Mouse (Mus musculus): ENCODE measurements around the gene Pmpca. TPM values are rescaled to one million over a fixed set of nuclear protein-coding genes. Genes with fewer than 3 reads are reported as not detected.
A peak's percentile ranks its signal among the peaks of the same experiment; 100 is the strongest.

Pmpca gene
- polyA plus RNA-seq, 1 experiment from 2014 or later, result 113 TPM

GRCm38 (mm10) chr2:26444946-26445665 lies 56.0 kb downstream of the Pmpca start, which contains the start of gene Sec16a:
TSS of gene Sec16a (minus strand) at chr2:26445216.
- WGBS, result under 1% methylated on average over 59 of the region's 61 CpGs
- H3K4me2 ChIP-seq (replicated peaks; ENCODE audit: low read depth, low read length), result peak within 1 kb of the TSS; percentile 91
- H3K9ac ChIP-seq (ENCODE audit: low read depth, low read length), result peak within 1 kb of the TSS; percentile 86
- no peaks in the 10 kb centered on the region for H3K9me3 ChIP-seq (ENCODE audit: control insufficient read depth, low read length)
- peaks cover 22% of the 10 kb centered on the region for H3K4me1 ChIP-seq (ENCODE audit: control insufficient read depth, insufficient read depth, low read length)
- peak within 1 kb of the TSS; percentile 78 for H3K27ac ChIP-seq (ENCODE audit: low read depth, low read length)
- no peaks in the 10 kb centered on the region for H3K27me3 ChIP-seq (ENCODE audit: control insufficient read depth, insufficient read depth, low read length)
- peak within 1 kb of the TSS; percentile 83 for H3K4me3 ChIP-seq (ENCODE audit: low read length)
- H3K36me3 ChIP-seq (ENCODE audit: control insufficient read depth, insufficient read depth, low read length), result peaks cover 17% of the 10 kb centered on the region
- peak; percentile 92 for ATAC-seq (ENCODE audit: low FRiP score, low TSS enrichment)

DNA sequence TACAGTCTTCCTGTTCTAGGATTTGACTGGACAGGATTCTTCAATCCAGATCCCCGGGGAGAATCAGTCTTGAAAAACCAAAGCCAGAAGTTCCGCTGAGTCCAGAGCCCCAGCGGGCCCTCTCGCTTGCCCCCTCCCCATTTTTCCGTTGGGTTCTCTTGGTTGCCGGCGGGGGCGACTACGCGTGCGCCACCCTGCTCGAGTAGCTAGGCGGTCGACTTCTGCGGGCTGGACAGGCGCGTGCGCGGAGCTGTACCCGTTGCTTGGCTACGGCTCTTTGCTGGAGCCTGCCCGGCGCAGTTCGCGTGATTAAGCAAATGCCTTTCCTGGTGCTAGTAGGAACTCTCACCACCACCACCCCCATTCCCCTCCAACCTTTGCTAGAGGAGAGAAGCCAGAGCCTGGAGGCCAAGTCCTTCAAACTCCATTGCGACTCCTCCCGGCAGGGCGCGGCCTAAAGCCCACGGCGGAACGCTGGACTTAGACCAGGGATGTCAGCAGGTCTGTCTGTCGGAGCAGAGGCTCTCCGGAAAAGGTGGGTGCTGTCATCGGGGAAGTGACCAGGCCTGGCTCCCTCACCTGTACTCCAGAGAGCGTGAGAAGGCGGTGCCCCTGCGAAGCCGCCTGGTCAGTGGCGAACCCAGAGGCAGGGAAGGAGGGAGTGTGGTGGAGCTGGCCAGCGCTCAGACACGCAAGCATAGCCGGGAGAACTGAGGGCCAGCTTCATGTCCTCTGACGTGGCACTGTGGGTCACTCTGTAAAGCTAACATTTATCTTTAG lies 56.7 kb downstream of the Pmpca start:
- Histone ChIP-seq H3K36me3 (ENCODE audit: control insufficient read depth, insufficient read depth, low read length) (peaks cover 10% of the 10 kb centered on the region), H3K4me3 (ENCODE audit: low read length) (peak overlapping the region; percentile 83), H3K9ac (ENCODE audit: low read depth, low read length) (peak overlapping the region; percentile 73), H3K9me3 (ENCODE audit: control insufficient read depth, low read length) (no peaks in the 10 kb centered on the region), H3K27me3 (ENCODE audit: control insufficient read depth, insufficient read depth, low read length) (no peaks in the 10 kb centered on the region), H3K27ac (ENCODE audit: low read depth, low read length) (peak overlapping the region; percentile 73), H3K4me2 (replicated peaks; ENCODE audit: low read depth, low read length) (peak overlapping the region; percentile 91), H3K4me1 (ENCODE audit: control insufficient read depth, insufficient read depth, low read length) (peaks cover 22% of the 10 kb centered on the region)
- ATAC-seq (ENCODE audit: low FRiP score, low TSS enrichment), result peak; percentile 89
- WGBS, result under 1% methylated on average over 43 of the region's 44 CpGs

DNA sequence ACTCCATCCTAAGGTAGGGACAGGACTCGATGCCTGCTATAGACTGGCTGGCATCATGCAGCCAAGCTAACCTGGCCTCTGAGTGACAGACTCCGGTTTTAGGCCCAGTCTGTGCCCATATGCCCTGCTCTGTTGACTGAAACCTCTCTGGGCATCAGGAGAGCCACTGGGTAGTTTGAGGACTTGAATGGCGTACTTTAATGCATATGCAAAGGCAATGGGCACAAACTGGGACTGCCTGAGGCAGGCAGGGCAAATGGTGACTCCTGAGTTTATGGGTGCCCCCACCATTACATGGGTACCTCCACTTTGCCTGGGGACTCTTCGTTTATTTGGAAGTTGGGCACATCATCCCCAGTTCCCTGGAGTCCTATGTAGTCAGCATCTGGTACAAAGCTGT lies 57.5 kb downstream of the Pmpca start:
- peak overlapping the region; percentile 73; the same call in 1 of the 2 replicates for H3K27ac ChIP-seq (ENCODE audit: low read depth, low read length)
- no peaks in the 10 kb centered on the region for H3K27me3 ChIP-seq (ENCODE audit: control insufficient read depth, insufficient read depth, low read length)
- H3K36me3 ChIP-seq (ENCODE audit: control insufficient read depth, insufficient read depth, low read length), result peaks cover 2% of the 10 kb centered on the region; the same call in 1 of the 2 replicates
- no peak for ATAC-seq (ENCODE audit: low FRiP score, low TSS enrichment)
- no peaks in the 10 kb centered on the region for H3K9me3 ChIP-seq (ENCODE audit: control insufficient read depth, low read length)
- peak overlapping the region; percentile 83 for H3K4me3 ChIP-seq (ENCODE audit: low read length)
- H3K4me1 ChIP-seq (ENCODE audit: control insufficient read depth, insufficient read depth, low read length), result peaks cover 22% of the 10 kb centered on the region
- peak overlapping the region; percentile 73; the same call in 1 of the 2 replicates for H3K9ac ChIP-seq (ENCODE audit: low read depth, low read length)
- 77% methylated on average over 4 of the region's 4 CpGs for WGBS
- H3K4me2 ChIP-seq (replicated peaks; ENCODE audit: low read depth, low read length), result peak overlapping the region; percentile 91

Other genes starting within 250 kb of the Pmpca start
- not detected in 2 replicates for gene Lhx3, start 181.1 kb upstream of the Pmpca start, polyA plus RNA-seq (2014; fragmentation: Nextera tagmentation; extraction: Ambion mirVana)
- 10.0 and 19.0 TPM in 2 replicates for gene Qsox2, start 151.8 kb upstream of the Pmpca start, polyA plus RNA-seq (2014; fragmentation: Nextera tagmentation; extraction: Ambion mirVana)
- gene Ccdc187, start 94.8 kb upstream of the Pmpca start, polyA plus RNA-seq (2014; fragmentation: Nextera tagmentation; extraction: Ambion mirVana), result 0.04 TPM in 1 of 2 replicates, not detected in the other
- gene Gpsm1, start 73.8 kb upstream of the Pmpca start, polyA plus RNA-seq (2014; fragmentation: Nextera tagmentation; extraction: Ambion mirVana), result 25.7 and 27.1 TPM in 2 replicates
- gene Dnlz, start 37.2 kb upstream of the Pmpca start, polyA plus RNA-seq (2014; fragmentation: Nextera tagmentation; extraction: Ambion mirVana), result 27.4 and 33.3 TPM in 2 replicates
- gene Card9, start 28.4 kb upstream of the Pmpca start, polyA plus RNA-seq (2014; fragmentation: Nextera tagmentation; extraction: Ambion mirVana), result 0.24 and 0.53 TPM in 2 replicates
- gene Snapc4, start 8.7 kb upstream of the Pmpca start, polyA plus RNA-seq (2014; fragmentation: Nextera tagmentation; extraction: Ambion mirVana), result 24.6 and 29.3 TPM in 2 replicates
- 86.1 and 112 TPM in 2 replicates for gene Entr1, start within 50 bp of the Pmpca start, polyA plus RNA-seq (2014; fragmentation: Nextera tagmentation; extraction: Ambion mirVana)
- 13.7 and 24.7 TPM in 2 replicates for gene Inpp5e, start 19.9 kb downstream of the Pmpca start, polyA plus RNA-seq (2014; fragmentation: Nextera tagmentation; extraction: Ambion mirVana)
- gene Sec16a, start 55.9 kb downstream of the Pmpca start, polyA plus RNA-seq (2014; fragmentation: Nextera tagmentation; extraction: Ambion mirVana), result 18.9 and 43.9 TPM in 2 replicates
- gene Notch1, start 127.3 kb downstream of the Pmpca start, polyA plus RNA-seq (2014; fragmentation: Nextera tagmentation; extraction: Ambion mirVana), result 33.4 and 45.1 TPM in 2 replicates
- gene Egfl7, start 190.7 kb downstream of the Pmpca start, polyA plus RNA-seq (2014; fragmentation: Nextera tagmentation; extraction: Ambion mirVana), result 172 and 194 TPM in 2 replicates
- gene Gm20532, start 197.3 kb downstream of the Pmpca start, polyA plus RNA-seq (2014; fragmentation: Nextera tagmentation; extraction: Ambion mirVana), result not detected in 2 replicates
- gene Agpat2, start 215.1 kb downstream of the Pmpca start, polyA plus RNA-seq (2014; fragmentation: Nextera tagmentation; extraction: Ambion mirVana), result 30.0 and 41.4 TPM in 2 replicates
- 30.3 and 39.1 TPM in 2 replicates for gene Fam69b, start 239.1 kb downstream of the Pmpca start, polyA plus RNA-seq (2014; fragmentation: Nextera tagmentation; extraction: Ambion mirVana)